Mouse (Mus musculus) midbrain, embryonic 13.5 days (tissue): ENCODE data around the gene Ccdc63. TPM values are rescaled to one million over a fixed set of nuclear protein-coding genes. Genes with fewer than 3 reads are reported as not detected.
"Not testable (repeated sequence)": the region's sequence is repeated elsewhere in the genome, so short reads cannot be mapped to it uniquely, and the experiment has no call there.

Experiments
- ATAC-seq: fragments of 200-750 bp; cut with Nextera tagmentation; 2 replicates; pipeline ENCODE4 v1.8.0; 2017; ENCODE audit warnings: mild to moderate bottlenecking, moderate TSS enrichment, moderate library complexity
- H3K27ac ChIP-seq: fragments of 300-500 bp; sonication (generic); 2 replicates; pipeline ENCODE4 v1.5.1; 2015; ENCODE audit warnings: inconsistent platforms, mild to moderate bottlenecking, moderate library complexity
- H3K27me3 ChIP-seq: fragments of 300-500 bp; sonication (generic); 2 replicates; pipeline ENCODE4 v1.6.1; 2015; ENCODE audit warnings: mild to moderate bottlenecking, inconsistent platforms
- H3K36me3 ChIP-seq: fragments of 300-500 bp; sonication (generic); 2 replicates; pipeline ENCODE4 v1.6.1; 2015; ENCODE audit warnings: mild to moderate bottlenecking, inconsistent platforms
- H3K4me1 ChIP-seq: fragments of 300-500 bp; sonication (generic); replicated peaks from 2 replicates; pipeline ENCODE4 v1.6.1; 2015; ENCODE audit warnings: inconsistent platforms
- H3K4me2 ChIP-seq: fragments of 300-500 bp; sonication (generic); replicated peaks from 2 replicates; pipeline ENCODE4 v1.6.1; 2015; ENCODE audit warnings: moderate library complexity, mild to moderate bottlenecking, inconsistent platforms
- H3K4me3 ChIP-seq: fragments of 300-500 bp; sonication (generic); replicated peaks from 2 replicates; pipeline ENCODE4 v1.5.1; 2015; ENCODE audit warnings: mild to moderate bottlenecking, inconsistent platforms
- H3K9ac ChIP-seq: fragments of 300-500 bp; sonication (generic); replicated peaks from 2 replicates; pipeline ENCODE4 v1.6.1; 2015; ENCODE audit warnings: mild to moderate bottlenecking, inconsistent platforms
- H3K9me3 ChIP-seq: fragments of 300-500 bp; sonication (generic); 2 replicates; pipeline ENCODE4 v1.6.1; 2016; ENCODE audit warnings: mild to moderate bottlenecking, inconsistent platforms
- WGBS: fragments of 180-500 bp; shearing (Covaris S2); methylation state at CpG from one replicate; pipeline ENCODE4 v1.1.7; 2015; 5-methylcytosine and 5-hydroxymethylcytosine counted together
- polyA plus RNA-seq: library from polyadenylated mRNA; unstranded; fragments of >200 nt; fragmentation: Nextera tagmentation; extraction: Ambion mirVana; gene quantifications from 2 replicates; pipeline ENCODE4 v1.2.1, GENCODE M21; 2015

The Ccdc63 gene
- polyA plus RNA-seq, 1 experiment from 2014 or later = not detected

- H3K4me2 ChIP-seq = no peak overlapping the region
- no peak overlapping the region for H3K27ac ChIP-seq
- no peak overlapping the region for H3K9ac ChIP-seq
- ATAC-seq = no peak
- H3K4me1 ChIP-seq = no peaks in the 10 kb centered on the region
- no peaks in the 10 kb centered on the region for H3K27me3 ChIP-seq
- no peaks in the 10 kb centered on the region for H3K9me3 ChIP-seq
- H3K36me3 ChIP-seq = no peaks in the 10 kb centered on the region
- 68% methylated on average over 10 of the region's 10 CpGs for WGBS
- H3K4me3 ChIP-seq = no peak overlapping the region
These were observed 5.5 kb upstream of the Ccdc63 start for GRCm38 (mm10) chr5:122146056-122146580.

DNA sequence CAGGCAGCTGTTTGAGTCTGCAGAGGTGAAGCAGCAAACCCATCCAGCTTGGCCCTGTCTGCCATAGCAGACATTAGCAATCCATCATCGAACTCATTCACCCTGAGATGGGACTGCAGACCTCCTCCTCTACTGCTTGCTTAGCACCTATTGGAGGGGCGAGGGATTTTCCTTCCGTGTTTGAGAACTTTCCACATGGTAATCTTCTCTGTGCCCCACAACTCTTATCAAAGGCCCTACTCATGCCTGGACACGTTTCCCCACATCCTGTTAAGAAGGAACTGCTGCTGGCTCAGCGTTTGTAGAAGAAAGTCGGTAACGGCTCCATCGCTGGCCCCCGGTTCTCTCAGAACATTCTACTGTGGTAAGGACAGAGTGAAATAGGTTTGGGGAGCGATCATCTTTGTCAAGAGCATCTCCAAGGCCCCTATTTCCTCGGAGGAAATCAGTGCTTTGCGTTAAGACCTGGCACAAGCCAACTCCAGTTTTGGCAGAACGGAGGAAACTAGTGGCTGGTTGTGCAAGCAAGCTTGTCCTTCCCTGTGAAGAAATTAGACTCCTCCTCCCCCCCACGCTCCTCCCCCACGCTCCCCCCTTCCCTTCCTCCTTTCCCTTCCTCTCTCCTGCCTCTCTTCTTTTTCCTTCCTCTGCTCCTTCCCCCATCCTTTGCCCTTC lies 4.9 kb upstream of the Ccdc63 start:
- H3K36me3 ChIP-seq = no peaks in the 10 kb centered on the region
- H3K4me3 ChIP-seq = no peak overlapping the region
- WGBS = 76% methylated on average over 15 of the region's 15 CpGs
- no peak overlapping the region for H3K27ac ChIP-seq
- H3K9ac ChIP-seq = no peak overlapping the region
- H3K9me3 ChIP-seq = no peaks in the 10 kb centered on the region
- no peaks in the 10 kb centered on the region for H3K4me1 ChIP-seq
- ATAC-seq = no peak
- no peaks in the 10 kb centered on the region for H3K27me3 ChIP-seq
- H3K4me2 ChIP-seq = no peak overlapping the region

- no peaks in the 10 kb centered on the region for H3K27me3 ChIP-seq
- H3K4me1 ChIP-seq = no peaks in the 10 kb centered on the region
- no peak overlapping the region for H3K4me3 ChIP-seq
- no peaks in the 10 kb centered on the region for H3K9me3 ChIP-seq
- WGBS = 88% methylated on average over 4 of the region's 4 CpGs
- H3K4me2 ChIP-seq = no peak overlapping the region
- no peak overlapping the region for H3K27ac ChIP-seq
- H3K36me3 ChIP-seq = no peaks in the 10 kb centered on the region
- no peak overlapping the region for H3K9ac ChIP-seq
- ATAC-seq = no peak
These were observed 4.2 kb upstream of the Ccdc63 start for GRCm38 (mm10) chr5:122144825-122145224.

- 93% methylated on average over 15 of the region's 15 CpGs for WGBS
- ATAC-seq = no peak
- Histone ChIP-seq H3K9me3 (no peaks in the 10 kb centered on the region), H3K4me2 (no peak overlapping the region), H3K4me3 (no peak overlapping the region), H3K27ac (no peak overlapping the region), H3K9ac (no peak overlapping the region), H3K36me3 (no peaks in the 10 kb centered on the region), H3K27me3 (no peaks in the 10 kb centered on the region), H3K4me1 (no peaks in the 10 kb centered on the region)
These were observed 2.9 kb upstream of the Ccdc63 start for GRCm38 (mm10) chr5:122143543-122143942.

- Histone ChIP-seq H3K36me3 (no peaks in the 10 kb centered on the region), H3K9me3 (no peaks in the 10 kb centered on the region), H3K9ac (no peak overlapping the region), H3K4me2 (no peak overlapping the region), H3K4me3 (no peak overlapping the region), H3K27ac (no peak overlapping the region), H3K27me3 (no peaks in the 10 kb centered on the region), H3K4me1 (no peaks in the 10 kb centered on the region)
- 58% methylated on average over 8 of the region's 8 CpGs for WGBS
- no peak for ATAC-seq
These were observed 1.8 kb upstream of the Ccdc63 start for GRCm38 (mm10) chr5:122142230-122142992.

DNA sequence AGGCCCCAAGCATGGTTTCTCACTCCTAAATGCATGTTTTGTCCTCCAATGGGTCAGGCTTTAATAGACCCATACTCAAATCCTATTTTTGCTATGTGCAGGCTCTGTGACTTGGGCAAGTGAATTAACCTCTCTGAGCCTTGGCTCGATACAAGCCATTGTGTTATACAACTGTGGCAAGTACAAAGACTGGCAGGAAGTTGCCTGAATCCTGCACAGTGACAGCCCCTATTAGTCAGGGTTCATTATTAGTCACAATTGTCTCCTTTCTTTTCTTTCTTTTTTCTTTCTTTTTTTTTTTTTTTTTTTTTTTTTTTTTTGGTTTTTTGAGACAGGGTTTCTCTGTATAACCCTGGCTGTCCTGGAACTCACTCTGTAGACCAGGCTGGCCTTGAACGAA lies 852 bp downstream of the Ccdc63 start:
- H3K4me1 ChIP-seq, H3K4me3 ChIP-seq, H3K36me3 ChIP-seq, H3K9me3 ChIP-seq, ATAC-seq, H3K4me2 ChIP-seq, H3K27ac ChIP-seq, H3K9ac ChIP-seq, H3K27me3 ChIP-seq: not testable (repeated sequence)
- 60% methylated on average over 2 of the region's 2 CpGs for WGBS

- Histone ChIP-seq H3K27me3 (no peaks in the 10 kb centered on the region), H3K36me3 (no peaks in the 10 kb centered on the region), H3K9ac (no peak overlapping the region), H3K4me1 (no peaks in the 10 kb centered on the region), H3K4me3 (no peak overlapping the region), H3K4me2 (no peak overlapping the region), H3K27ac (no peak overlapping the region), H3K9me3 (no peaks in the 10 kb centered on the region)
- no peak for ATAC-seq
- WGBS = 75% methylated on average over 15 of the region's 15 CpGs
These were observed 1.8 kb downstream of the Ccdc63 start for GRCm38 (mm10) chr5:122138856-122139255.

DNA sequence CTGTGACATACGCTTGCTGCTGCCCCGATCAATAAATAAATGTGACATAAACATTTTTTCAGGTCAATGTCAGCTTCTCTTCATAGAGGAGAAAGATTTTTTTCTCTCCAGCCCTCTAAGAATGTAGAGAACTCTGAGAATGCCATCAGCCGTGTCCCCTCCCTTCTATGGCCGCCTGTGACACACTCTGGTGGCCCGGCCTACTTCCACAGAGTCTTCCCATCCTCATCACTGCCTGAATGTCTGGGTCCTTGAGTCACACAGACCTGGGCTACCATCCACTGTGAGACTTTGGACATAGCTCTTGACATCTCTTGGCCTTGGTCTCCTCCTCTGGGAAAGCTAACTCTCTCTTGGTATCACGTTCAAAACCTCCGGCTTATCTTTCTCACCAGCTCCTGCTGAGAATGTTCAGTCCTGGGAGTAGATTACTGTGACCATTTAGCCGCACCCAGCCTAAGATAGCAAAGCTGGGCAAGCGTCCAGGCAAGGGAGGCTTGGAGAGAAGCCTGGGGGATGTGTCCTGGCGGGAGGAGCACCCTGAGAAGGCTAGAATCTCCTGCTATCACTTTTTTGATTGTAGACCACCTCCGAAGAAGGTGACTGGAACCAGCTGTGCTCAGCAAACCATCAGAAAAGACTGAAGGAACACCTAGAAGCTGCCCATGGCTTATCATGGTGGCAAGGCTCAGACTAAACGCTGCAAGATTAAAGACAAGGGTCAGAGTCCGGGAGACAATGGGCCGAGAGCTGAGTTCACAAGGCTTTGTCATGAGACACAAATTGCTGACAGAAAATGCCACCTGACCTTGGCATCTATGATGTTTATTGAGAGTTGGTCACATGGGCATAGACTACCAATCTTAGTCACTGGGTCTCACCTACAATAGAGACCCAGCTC lies 3.9 kb downstream of the Ccdc63 start:
- H3K27me3 ChIP-seq = peaks cover 6% of the 10 kb centered on the region
- no peak overlapping the region for H3K4me2 ChIP-seq
- no peaks in the 10 kb centered on the region for H3K36me3 ChIP-seq
- H3K4me3 ChIP-seq = no peak overlapping the region
- H3K27ac ChIP-seq = no peak overlapping the region
- H3K4me1 ChIP-seq = peaks cover 5% of the 10 kb centered on the region
- no peak overlapping the region for H3K9ac ChIP-seq
- 86% methylated on average over 14 of the region's 14 CpGs for WGBS
- H3K9me3 ChIP-seq = no peaks in the 10 kb centered on the region
- ATAC-seq = no peak

DNA sequence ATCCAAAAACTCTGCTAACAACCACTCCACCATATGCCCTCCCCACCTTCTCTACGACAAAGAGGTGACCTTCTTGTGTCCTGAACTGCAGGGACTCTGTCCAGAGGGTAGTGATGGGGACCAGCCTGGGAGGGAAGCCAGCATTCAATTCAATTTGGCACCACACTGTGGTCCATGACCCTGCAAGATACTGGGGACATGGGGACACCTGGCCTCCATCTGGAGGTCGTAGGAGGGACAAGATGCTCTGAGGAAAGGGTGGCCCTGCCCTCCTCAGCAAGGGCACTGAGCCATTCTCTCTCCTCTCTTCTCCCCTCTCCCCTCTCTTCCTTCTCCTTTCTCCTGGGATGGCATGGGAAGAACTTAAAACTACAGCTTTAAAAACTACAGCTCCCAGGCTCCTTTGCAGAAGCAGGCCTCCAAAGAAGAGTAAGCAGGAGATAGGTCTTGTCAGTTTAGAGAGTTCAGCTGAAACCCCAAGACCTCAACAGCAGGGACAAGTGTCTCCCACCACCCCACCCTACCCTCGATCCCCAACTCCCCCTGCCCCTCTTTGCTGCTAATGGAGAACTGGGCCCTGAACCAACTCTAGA lies 5.2 kb downstream of the Ccdc63 start:
- Histone ChIP-seq H3K9me3 (no peaks in the 10 kb centered on the region), H3K36me3 (no peaks in the 10 kb centered on the region), H3K27me3 (peaks cover 13% of the 10 kb centered on the region), H3K4me3 (no peak overlapping the region), H3K27ac (no peak overlapping the region), H3K4me2 (no peak overlapping the region), H3K4me1 (peaks cover 7% of the 10 kb centered on the region), H3K9ac (no peak overlapping the region)
- no peak for ATAC-seq
- 70% methylated on average over 3 of the region's 3 CpGs for WGBS

DNA sequence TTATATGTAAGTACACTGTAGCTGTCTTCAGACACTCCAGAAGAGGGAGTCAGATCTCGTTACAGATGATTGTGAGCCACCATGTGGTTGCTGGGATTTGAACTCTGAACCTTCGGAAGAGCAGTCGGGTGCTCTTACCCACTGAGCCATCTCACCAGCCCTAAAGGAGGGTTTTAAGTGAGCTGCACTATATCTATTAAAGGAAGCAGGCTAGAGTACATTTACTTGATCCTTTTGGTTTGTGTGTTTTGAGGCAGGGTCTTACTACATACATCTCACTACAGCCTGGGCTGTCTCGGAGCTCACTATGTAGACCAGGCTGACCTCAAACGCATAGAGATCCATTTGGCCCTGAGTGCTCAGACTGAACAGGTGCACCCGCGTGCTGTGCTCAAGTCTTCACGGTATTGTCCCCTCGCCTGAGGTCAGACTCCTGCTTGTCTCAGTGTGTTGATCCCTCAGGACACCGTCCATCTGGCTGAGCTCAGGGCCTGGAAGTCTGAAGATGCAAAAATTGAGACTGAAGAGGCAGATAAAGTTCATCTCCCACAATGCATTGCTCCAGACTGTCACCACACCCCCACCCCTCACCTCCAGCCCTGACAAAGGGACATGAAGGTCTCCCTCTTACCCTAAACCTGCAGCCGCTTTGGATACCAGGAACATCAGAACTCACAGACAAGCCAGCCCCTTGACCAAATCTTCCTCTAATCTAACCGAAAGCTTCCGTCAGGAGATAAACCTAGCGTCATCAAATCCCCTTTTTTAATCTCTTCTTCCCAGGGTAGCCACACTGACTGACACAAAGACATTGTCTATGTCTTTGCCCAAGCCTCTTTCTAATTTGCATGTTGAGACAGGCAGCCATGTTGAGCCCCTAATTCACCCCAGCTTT lies 6.0 kb downstream of the Ccdc63 start:
- Histone ChIP-seq H3K9ac (no peak overlapping the region), H3K4me1 (peaks cover 7% of the 10 kb centered on the region), H3K36me3 (no peaks in the 10 kb centered on the region), H3K27me3 (peaks cover 13% of the 10 kb centered on the region), H3K27ac (no peak overlapping the region), H3K4me3 (no peak overlapping the region), H3K4me2 (no peak overlapping the region), H3K9me3 (no peaks in the 10 kb centered on the region)
- 85% methylated on average over 14 of the region's 14 CpGs for WGBS
- ATAC-seq = no peak

DNA sequence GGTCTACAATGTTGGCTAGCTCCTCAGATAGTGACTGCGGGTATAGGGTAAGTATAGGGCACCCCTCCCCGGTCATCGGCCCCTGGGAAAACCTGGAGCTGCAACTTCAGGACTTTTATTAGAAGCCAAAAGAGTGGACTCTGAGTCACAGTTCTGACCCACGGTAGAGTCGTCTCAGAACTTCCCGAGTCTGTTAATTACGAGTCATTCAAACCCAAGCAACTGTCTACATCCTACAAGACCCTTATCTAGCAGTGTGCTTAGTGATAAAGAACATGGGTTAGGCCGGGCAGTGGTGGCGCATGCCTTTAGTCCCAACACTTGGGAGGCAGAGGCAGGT lies 7.6 kb downstream of the Ccdc63 start:
- H3K4me1 ChIP-seq = peaks cover 10% of the 10 kb centered on the region
- H3K4me3 ChIP-seq = no peak overlapping the region
- H3K27ac ChIP-seq = no peak overlapping the region
- H3K9ac ChIP-seq = no peak overlapping the region
- H3K4me2 ChIP-seq = no peak overlapping the region
- H3K27me3 ChIP-seq = peaks cover 13% of the 10 kb centered on the region
- no peaks in the 10 kb centered on the region for H3K9me3 ChIP-seq
- H3K36me3 ChIP-seq = no peaks in the 10 kb centered on the region
- ATAC-seq = no peak
- 93% methylated on average over 9 of the region's 9 CpGs for WGBS
